Mouse (Mus musculus) pancreas, adult 10 weeks (tissue): ENCODE results near the gene Serinc1. TPM values are rescaled to one million over a fixed set of nuclear protein-coding genes. Genes with fewer than 3 reads are reported as not detected.

ENCODE experiments used
- polyA plus RNA-seq: library from polyadenylated mRNA; stranded (reverse); fragments of 350-450 nt; fragmentation: Illumina TruSeq; extraction: RNeasy Lipid Tissue Mini Kit (QIAGEN cat#74804); gene quantifications from one replicate; pipeline ENCODE4 v1.2.3, GENCODE M21; 2015; ENCODE audit warnings: low read depth, low replicate concordance; ENCODE audit not compliant: insufficient read depth

Gene Serinc1
- polyA plus RNA-seq = 31.3 TPM

DNA sequence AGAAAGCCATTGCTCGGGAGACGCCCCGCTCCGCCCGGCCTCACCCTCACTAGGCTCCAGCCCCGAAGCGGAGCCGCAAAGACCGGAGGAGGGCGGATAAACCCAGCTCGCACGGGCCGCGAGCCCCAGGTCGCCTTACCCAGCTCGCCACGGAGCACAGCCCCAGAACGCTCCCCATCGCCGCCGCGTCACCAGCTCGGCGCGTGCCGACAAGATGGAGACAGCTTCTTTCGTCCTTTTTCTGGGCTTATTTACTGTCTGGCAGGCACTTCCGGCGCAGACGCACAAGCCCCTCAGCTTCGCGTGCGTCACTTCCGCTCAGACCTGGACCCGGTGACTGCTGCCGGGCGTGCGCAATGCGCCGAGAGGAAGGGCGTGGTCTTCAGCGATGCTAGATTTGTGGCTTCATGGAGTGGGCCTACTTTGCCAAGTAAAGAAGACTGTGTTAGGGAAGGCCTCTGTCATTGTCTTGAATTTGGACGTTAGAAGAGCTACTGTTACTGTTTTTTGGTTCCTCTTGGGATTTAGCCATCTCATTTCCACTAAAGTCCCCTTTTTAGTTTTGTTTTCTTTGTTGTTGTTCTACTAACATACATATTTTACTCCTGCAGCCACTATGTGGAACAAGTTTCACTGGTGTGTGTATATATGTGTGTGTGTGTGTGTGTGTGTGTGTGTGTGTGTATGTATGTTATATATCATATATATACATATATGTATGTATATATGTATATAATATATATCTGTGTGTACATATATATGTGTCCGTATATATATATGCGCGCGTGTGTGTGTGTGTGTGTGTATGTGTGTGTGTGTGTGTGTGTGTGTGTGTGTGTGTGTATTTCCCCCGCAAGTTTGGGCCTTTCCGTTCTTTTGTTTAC is at the start of gene Serinc1:
Gene Serinc1, minus strand, starts transcription at position 313 of the 884 bp plus-strand sequence.

DNA sequence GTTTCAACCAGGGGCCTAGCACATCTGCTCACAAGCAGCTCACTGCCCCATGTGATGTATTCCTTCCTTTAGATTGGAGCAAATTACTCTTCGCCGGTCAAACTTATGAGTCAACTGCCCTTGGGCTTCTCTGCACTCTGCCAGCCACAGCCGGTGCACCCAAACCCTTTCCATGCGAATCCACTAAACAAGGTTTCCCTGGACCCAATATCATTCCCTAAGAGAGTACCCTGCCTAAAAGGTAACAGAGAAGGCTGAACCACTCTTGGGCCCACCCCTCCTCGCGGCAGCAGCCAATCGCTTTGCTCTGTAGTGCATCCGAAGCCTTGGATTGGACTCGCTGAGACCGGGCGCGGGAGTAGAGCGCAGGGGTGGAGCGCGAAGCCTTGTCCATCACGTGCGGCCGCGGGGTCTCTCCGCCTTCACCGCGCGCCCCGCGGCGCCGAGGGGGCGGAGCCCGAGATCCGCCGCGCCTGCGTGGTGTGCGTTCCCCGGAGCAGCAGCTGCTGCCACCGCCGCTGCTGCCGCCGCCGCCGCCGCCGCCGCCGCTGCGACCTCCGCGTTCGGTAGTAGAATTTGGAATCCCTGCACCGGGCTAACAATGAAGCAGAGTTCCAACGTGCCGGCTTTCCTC is 46.3 kb downstream of the Serinc1 start, which contains the start of gene Hsf2:
Gene Hsf2, plus strand, starts transcription at position 478 of the 634 bp plus-strand sequence.

Other genes starting within 250 kb of the Serinc1 start
- 5.3 TPM for gene Hsf2, start 46.1 kb downstream of the Serinc1 start, polyA plus RNA-seq
- gene Pkib, start 99.5 kb upstream of the Serinc1 start, polyA plus RNA-seq = not detected